Mouse (Mus musculus) midbrain, embryonic 14.5 days (tissue): ENCODE measurements around the gene Acoxl. TPM values are rescaled to one million over a fixed set of nuclear protein-coding genes. Genes with fewer than 3 reads are reported as not detected.
A peak's percentile ranks its signal among the peaks of the same experiment; 100 is the strongest.

Experiments
- ATAC-seq: fragments of 200-750 bp; cut with Nextera tagmentation; 2 replicates; pipeline ENCODE4 v1.8.0; 2017; ENCODE audit warnings: moderate number of reproducible peaks, moderate library complexity; ENCODE audit not compliant: low FRiP score, low TSS enrichment
- DNase-seq: peaks from one replicate; pipeline ENCODE4 v3.0.0-alpha.2; 2015
- H3K27ac ChIP-seq: fragments of 300-500 bp; sonication (generic); replicated peaks from 2 replicates; pipeline ENCODE4 v1.5.1; 2014; ENCODE audit warnings: mild to moderate bottlenecking, low read depth, low read length, moderate library complexity
- H3K27me3 ChIP-seq: fragments of 300-500 bp; sonication (generic); 2 replicates; pipeline ENCODE4 v1.6.1; 2014; ENCODE audit warnings: low read length, control low read depth, mixed read lengths; ENCODE audit not compliant: control insufficient read depth, insufficient read depth
- H3K36me3 ChIP-seq: fragments of 300-500 bp; sonication (generic); 2 replicates; pipeline ENCODE4 v1.6.1; 2014; ENCODE audit warnings: low read length, control low read depth; ENCODE audit not compliant: control insufficient read depth, insufficient read depth
- H3K4me1 ChIP-seq: fragments of 300-500 bp; sonication (generic); 2 replicates; pipeline ENCODE4 v1.6.1; 2014; ENCODE audit warnings: mild to moderate bottlenecking, antibody characterized with exemption, low read length, control low read depth; ENCODE audit not compliant: control insufficient read depth, insufficient read depth
- H3K4me2 ChIP-seq: fragments of 300-500 bp; sonication (generic); 2 replicates; pipeline ENCODE4 v1.6.1; 2014; ENCODE audit warnings: mild to moderate bottlenecking, low read length, moderate library complexity
- H3K4me3 ChIP-seq: fragments of 300-500 bp; sonication (generic); replicated peaks from 2 replicates; pipeline ENCODE4 v1.5.1; 2014; ENCODE audit warnings: low read depth, low read length
- H3K9ac ChIP-seq: fragments of 300-500 bp; sonication (generic); replicated peaks from 2 replicates; pipeline ENCODE4 v1.6.1; 2014; ENCODE audit warnings: mild to moderate bottlenecking, low read length, moderate library complexity
- H3K9me3 ChIP-seq: fragments of 300-500 bp; sonication (generic); 2 replicates; pipeline ENCODE4 v1.6.1; 2016; ENCODE audit warnings: low read length, control low read depth, mixed read lengths; ENCODE audit not compliant: control insufficient read depth
- WGBS: fragments of 180-500 bp; shearing (Covaris S2); extraction: QIAGEN DNeasy Blood & Tissue Kit; methylation state at CpG from one replicate; pipeline ENCODE4 v1.1.7; 2014; 5-methylcytosine and 5-hydroxymethylcytosine counted together
- microRNA-seq: library from miRNA; unstranded; fragments of <30 nt; microRNA quantifications from one replicate; pipeline ENCODE4, GENCODE M21; 2016
- polyA plus RNA-seq: library from polyadenylated mRNA; unstranded; fragments of >200 nt; fragmentation: Nextera tagmentation; extraction: Ambion mirVana; gene quantifications from 2 replicates; pipeline ENCODE4 v1.2.1, GENCODE M21; 2014

Acoxl gene
- polyA plus RNA-seq, 1 experiment from 2014 or later: 0.24 TPM

- no peaks in the 10 kb centered on the region for H3K9me3 ChIP-seq
- no peaks in the 10 kb centered on the region for H3K27me3 ChIP-seq
- no peaks in the 10 kb centered on the region for H3K36me3 ChIP-seq
- H3K9ac ChIP-seq: no peak overlapping the region
- no peak overlapping the region for H3K4me3 ChIP-seq
- 91% methylated on average over 5 of the region's 5 CpGs for WGBS
- no peak for DNase-seq
- H3K4me2 ChIP-seq: no peak overlapping the region
- no peaks in the 10 kb centered on the region for H3K4me1 ChIP-seq
- ATAC-seq: no peak
- no peak overlapping the region for H3K27ac ChIP-seq
These were observed 330.8 kb downstream of the Acoxl start for GRCm38 (mm10) chr2:128169486-128169885.

GRCm38 (mm10) chr2:128169972-128170371, 331.3 kb downstream of the Acoxl start:
- Histone ChIP-seq H3K27me3 (no peaks in the 10 kb centered on the region), H3K36me3 (no peaks in the 10 kb centered on the region), H3K27ac (no peak overlapping the region), H3K9me3 (no peaks in the 10 kb centered on the region), H3K4me3 (no peak overlapping the region), H3K9ac (no peak overlapping the region), H3K4me1 (no peaks in the 10 kb centered on the region), H3K4me2 (no peak overlapping the region)
- peak; percentile 18 for DNase-seq
- WGBS: 85% methylated on average over 11 of the region's 11 CpGs
- no peak for ATAC-seq

GRCm38 (mm10) chr2:128170614-128171013, 331.9 kb downstream of the Acoxl start:
- no peaks in the 10 kb centered on the region for H3K27me3 ChIP-seq
- no peaks in the 10 kb centered on the region for H3K36me3 ChIP-seq
- no peak overlapping the region for H3K4me2 ChIP-seq
- no peaks in the 10 kb centered on the region for H3K9me3 ChIP-seq
- 90% methylated on average over 3 of the region's 3 CpGs for WGBS
- DNase-seq (no peak), ATAC-seq (no peak)
- no peak overlapping the region for H3K9ac ChIP-seq
- H3K4me1 ChIP-seq: no peaks in the 10 kb centered on the region
- H3K27ac ChIP-seq: no peak overlapping the region
- no peak overlapping the region for H3K4me3 ChIP-seq

- H3K4me2 ChIP-seq: no peak overlapping the region
- ATAC-seq (no peak), DNase-seq (no peak)
- H3K9me3 ChIP-seq: no peaks in the 10 kb centered on the region
- peaks cover 9% of the 10 kb centered on the region; the same call in 1 of the 2 replicates for H3K4me1 ChIP-seq
- H3K36me3 ChIP-seq: no peaks in the 10 kb centered on the region
- no peak overlapping the region for H3K27ac ChIP-seq
- 95% methylated on average over 5 of the region's 5 CpGs for WGBS
- H3K9ac ChIP-seq: no peak overlapping the region
- H3K4me3 ChIP-seq: no peak overlapping the region
- H3K27me3 ChIP-seq: no peaks in the 10 kb centered on the region
These were observed 333.6 kb downstream of the Acoxl start for GRCm38 (mm10) chr2:128172266-128172665.

Small RNA genes lying within 50 kb of the gene (microRNA-seq; reads per million reads assigned to microRNA genes)
- gene Gm22411: not detected

Other genes with a start within 250 kb of the Acoxl start
- gene Mal, start 182.2 kb upstream of the Acoxl start, polyA plus RNA-seq: 1.3 and 3.0 TPM in 2 replicates
- 0.74 and 0.95 TPM in 2 replicates for gene Mall, start 108.9 kb upstream of the Acoxl start, polyA plus RNA-seq
- gene Nphp1, start 50.0 kb upstream of the Acoxl start, polyA plus RNA-seq: 10.8 and 17.2 TPM in 2 replicates
- gene Mtln, start 46.4 kb upstream of the Acoxl start, polyA plus RNA-seq: 38.2 and 44.6 TPM in 2 replicates
- gene Bub1, start 7.0 kb upstream of the Acoxl start, polyA plus RNA-seq: 3.0 and 5.0 TPM in 2 replicates